In genomic region chr1:160024339-160024980, GRCm38 (mm10) we compare ENCODE assay signal across 16 mouse cellular contexts. TPM values are rescaled to one million over a fixed set of nuclear protein-coding genes. Genes with fewer than 3 reads are reported as not detected.
DNase-seq lines count a peak whose midpoint lies in the region; ATAC-seq and TF ChIP-seq lines count a peak whose summit lies in the region.
"Had no signal": no experiment of that assay in that cellular context is flagged by ENCODE, and none has a peak within 500 bp of the region (broad histone marks: within the 10 kb centered on the region; RNA-seq: fewer than 3 reads in every experiment).

No protein-coding gene starts in this region.

- H3K4me3 ChIP-seq in megakaryocyte, embryonic 14.5 days (replicated peaks): peak overlapping the region; percentile 80
- peak overlapping the region; percentile 17; the same call in 1 of the 2 replicates for H3K4me3 ChIP-seq in thymus, adult 2 months (ENCODE audit: control insufficient read depth, insufficient read depth, low read length)
- H3K4me3 ChIP-seq: stomach, embryonic 15.5 days had no signal

- ATAC-seq in granulocyte monocyte progenitor cell, adult 5-6 weeks (replicated peaks; ENCODE audit: poor library complexity, severe bottlenecking): peak; percentile 57
- ATAC-seq: forebrain, embryonic 14.5 days; Patski had no signal

- 0 out of 2 replicates have a peak, but pooled peaks cover 5% of the 10 kb centered on the region for H3K9me3 ChIP-seq in megakaryocyte, embryonic 14.5 days
- H3K9me3 ChIP-seq: stomach, embryonic 15.5 days had no signal

- no peak for TF ChIP-seq CTCF in thymus, adult 2 months (IDR thresholded peaks at IDR 0.05; ENCODE audit: borderline replicate concordance, control insufficient read depth, extremely low read depth, insufficient read depth, low read length, poor library complexity)

- peaks cover 42% of the 10 kb centered on the region for H3K4me1 ChIP-seq in megakaryocyte, embryonic 14.5 days
- peaks cover 30% of the 10 kb centered on the region for H3K4me1 ChIP-seq in thymus, adult 2 months (replicated peaks; ENCODE audit: control insufficient read depth, insufficient read depth, low read length)
- H3K4me1 ChIP-seq: stomach, embryonic 15.5 days had no signal

- intact Hi-C loops in heart, postnatal 14 days (cut with DNase I): no loop called here

- peak overlapping the region; percentile 99 for H3K27ac ChIP-seq in thymus, adult 2 months (ENCODE audit: control insufficient read depth, insufficient read depth, low read length)
- H3K27ac ChIP-seq: hindbrain, embryonic 14.5 days; stomach, embryonic 15.5 days had no signal

- DNase-seq in heart, adult 11 months: peak; percentile 86
- DNase-seq in heart, postnatal 14 days: no peak
- DNase-seq in thymus, adult 2 months: peak; percentile 73
- no peak for DNase-seq in layer of hippocampus, postnatal 10 days (ENCODE audit: low spot score in 2 of 2)
- no peak for DNase-seq in lung, postnatal 10 days
- DNase-seq in cerebellum, postnatal 14 days: no peak
- DNase-seq: adrenal gland, postnatal 36 days; cerebellum, adult 18-20 months; kidney, adult 9 months; lung, embryonic 14.5 days had no signal

- WGBS in thymus, adult 2 months: 13% methylated on average over 10 of the region's 10 CpGs

- H3K36me3 ChIP-seq in megakaryocyte, embryonic 14.5 days (replicated peaks; ENCODE audit: low read length): no peaks in the 10 kb centered on the region
- H3K36me3 ChIP-seq in thymus, adult 2 months (ENCODE audit: control insufficient read depth, insufficient read depth, low read length): no peaks in the 10 kb centered on the region
- H3K36me3 ChIP-seq: stomach, embryonic 15.5 days had no signal

- TF ChIP-seq POLR2A in thymus, adult 2 months (IDR thresholded peaks at IDR 0.05; ENCODE audit: control insufficient read depth, extremely low read depth, insufficient read depth, low read length, poor library complexity): 0 out of 2 replicates have a peak, but pooled peaks have one; percentile 20

- no peaks in the 10 kb centered on the region for H3K27me3 ChIP-seq in megakaryocyte, embryonic 14.5 days (replicated peaks)
- no peaks in the 10 kb centered on the region for H3K27me3 ChIP-seq in thymus, adult 2 months (ENCODE audit: control insufficient read depth, insufficient read depth, low read length)
- H3K27me3 ChIP-seq: Patski; stomach, embryonic 15.5 days had no signal

RNA-seq across cellular contexts. Expression of gene 4930523C07Rik, which starts 19.7 kb away (rescaled TPM):
- 10 to 100 TPM; 28.8 to 32.4 TPM for total RNA-seq in heart, postnatal 14 days (2021)
- 22.9 and 28.4 TPM in 2 replicates for total RNA-seq in granulocyte monocyte progenitor cell, adult 5-6 weeks (2014; fragmentation: Nextera tagmentation)
- total RNA-seq in granulocyte monocyte progenitor cell, adult 5-6 weeks (2017): 53.9 and 82.3 TPM in 2 replicates
- 2.1 and 6.0 TPM in 2 replicates for polyA plus RNA-seq in megakaryocyte, embryonic 14.5 days (2012; ENCODE audit: insufficient read depth, low replicate concordance)
- 25.8 and 26.5 TPM in 2 replicates for polyA plus RNA-seq in thymus, adult 2 months (2012; rRNA removed)
- 1 to 10 TPM; 2.3 to 2.4 TPM for total RNA-seq in layer of hippocampus, postnatal 10 days (2021)

Comparison
In these comparisons a context has a peak if more than half of its experiments do, and no peak if none do; other contexts are left out.
1. DNase-seq: peak in heart, adult 11 months (single experiment) and thymus, adult 2 months (single experiment); none in heart, postnatal 14 days (0 of 2), layer of hippocampus, postnatal 10 days (0 of 2), lung, postnatal 10 days (single experiment) and cerebellum, postnatal 14 days (0 of 2).
2. RNA of gene 4930523C07Rik, which starts 19.7 kb away (total RNA-seq): 22.9 to 82.3 TPM in granulocyte monocyte progenitor cell, adult 5-6 weeks and 28.8 to 32.4 TPM in heart, postnatal 14 days; 2.3 to 2.4 TPM in layer of hippocampus, postnatal 10 days; every median in the first group is over 4 times any median in the second.